ENCODE assay signal across 37 mouse cellular contexts in the genomic region with DNA sequence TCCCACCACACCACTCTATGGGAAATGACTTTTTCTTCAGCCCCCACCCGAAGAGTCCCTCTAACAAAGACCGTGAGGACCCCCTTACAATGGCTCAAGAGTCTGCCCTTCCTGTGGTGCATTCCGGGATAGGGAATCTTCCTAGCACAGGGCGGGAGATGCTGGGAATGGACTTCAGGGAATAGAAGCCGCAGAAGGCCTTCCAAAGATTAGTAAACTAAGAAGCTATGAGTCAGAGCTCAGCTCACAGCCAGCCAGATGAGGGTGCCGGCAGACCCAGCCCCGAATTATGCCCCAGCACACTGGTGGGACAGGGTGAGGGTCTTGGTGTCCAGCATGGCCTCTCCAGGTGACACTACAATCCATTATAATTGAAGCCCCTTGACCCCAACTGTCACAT. TPM values are rescaled to one million over a fixed set of nuclear protein-coding genes. Genes with fewer than 3 reads are reported as not detected.
"Had no signal": no experiment of that assay in that cellular context is flagged by ENCODE, and none has a peak within 500 bp of the region (broad histone marks: within the 10 kb centered on the region; RNA-seq: fewer than 3 reads in every experiment).

No protein-coding gene starts in this region.

- DNase-seq: left cerebral cortex, postnatal 4 days; liver; liver, embryonic 13.5 days; liver, postnatal 0 days; lung, adult 18-20 months; lung, adult 2 months; lung, embryonic 14.5 days; lung, postnatal 10 days; lung, postnatal 14 days; lung, postnatal 36 days; lung, postnatal 4 days; midbrain, embryonic 14.5 days had no signal

- H3K27ac ChIP-seq: limb, embryonic 12.5 days; limb, embryonic 13.5 days; limb, embryonic 15.5 days; liver, embryonic 12.5 days; liver, embryonic 13.5 days; liver, embryonic 14.5 days; liver, embryonic 15.5 days; lung, embryonic 15.5 days; macrophage; midbrain, embryonic 10.5 days; midbrain, embryonic 12.5 days; midbrain, embryonic 13.5 days; midbrain, embryonic 15.5 days had no signal

- H3K4me3 ChIP-seq: limb, embryonic 10.5 days; limb, embryonic 12.5 days; limb, embryonic 13.5 days; limb, embryonic 15.5 days; liver, embryonic 12.5 days; liver, embryonic 13.5 days; liver, embryonic 15.5 days; lung, embryonic 15.5 days; megakaryocyte, embryonic 14.5 days; midbrain, embryonic 10.5 days; midbrain, embryonic 12.5 days; midbrain, embryonic 13.5 days; midbrain, embryonic 15.5 days; myocyte had no signal

RNA-seq across cellular contexts. Expression of gene Crocc2, which starts 13.8 kb away (rescaled TPM):
- total RNA-seq: liver, adult 2 months; megakaryocyte progenitor cell, adult 5-6 weeks; megakaryocyte, adult 5-6 weeks; megakaryocyte-erythroid progenitor cell, adult 5-6 weeks; monocyte, adult 5-6 weeks had no signal

RNA-seq across cellular contexts. Expression of gene 2310007B03Rik, which starts 21.5 kb away (rescaled TPM):
- total RNA-seq: left cerebral cortex, postnatal 10 days; left cerebral cortex, postnatal 14 days; left cerebral cortex, postnatal 25 days; left cerebral cortex, postnatal 36 days; left cerebral cortex, postnatal 4 days; liver, adult 2 months; megakaryocyte progenitor cell, adult 5-6 weeks; megakaryocyte, adult 5-6 weeks; megakaryocyte-erythroid progenitor cell, adult 5-6 weeks; monocyte, adult 5-6 weeks had no signal

RNA-seq across cellular contexts. Expression of gene Agxt, which starts 47.2 kb away (rescaled TPM):
- total RNA-seq: left cerebral cortex, postnatal 10 days; left cerebral cortex, postnatal 14 days; left cerebral cortex, postnatal 25 days; left cerebral cortex, postnatal 36 days; left cerebral cortex, postnatal 4 days; megakaryocyte progenitor cell, adult 5-6 weeks; megakaryocyte, adult 5-6 weeks; megakaryocyte-erythroid progenitor cell, adult 5-6 weeks; midbrain, postnatal 0 days; monocyte, adult 5-6 weeks had no signal

RNA-seq across cellular contexts. Expression of gene Sned1, which starts 53.4 kb away (rescaled TPM):
- total RNA-seq: megakaryocyte-erythroid progenitor cell, adult 5-6 weeks had no signal
